Mouse (Mus musculus): ENCODE data around the gene Veph1. TPM values are rescaled to one million over a fixed set of nuclear protein-coding genes. Genes with fewer than 3 reads are reported as not detected.

Veph1 gene
- 5.8 and 6.1 TPM in 2 replicates for polyA plus RNA-seq (2014; fragmentation: Nextera tagmentation; extraction: Ambion mirVana)

DNA sequence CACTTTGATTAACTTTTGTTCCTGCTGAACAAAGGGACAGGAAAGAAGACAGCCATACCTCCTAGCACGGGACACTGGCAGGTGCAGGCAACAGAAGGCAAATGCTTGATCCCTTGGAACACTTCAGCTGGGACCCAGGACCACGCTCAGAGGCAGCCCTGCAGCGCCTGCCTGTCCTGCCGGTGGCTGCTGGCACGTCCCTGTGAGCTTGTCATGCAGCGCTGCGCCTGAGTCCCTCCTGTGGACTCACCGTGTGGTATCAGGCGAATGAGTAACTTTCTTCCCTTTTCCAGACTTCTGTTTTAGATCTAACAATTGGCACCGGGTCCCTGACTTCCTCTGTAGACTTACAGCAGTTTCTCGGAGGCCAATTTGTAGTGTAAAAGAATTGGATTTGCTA is at the start of gene Veph1:
TSS of gene Veph1 (minus strand) at position 293 of the 400 bp plus-strand sequence.
- WGBS = 15% methylated on average over 11 of the region's 11 CpGs
- Histone ChIP-seq H3K4me2 (ENCODE audit: low read depth, low read length) (no peak within 1 kb of the TSS), H3K4me1 (ENCODE audit: control insufficient read depth, insufficient read depth, low read length) (no peaks in the 10 kb centered on the region), H3K36me3 (ENCODE audit: control insufficient read depth, insufficient read depth, low read length) (no peaks in the 10 kb centered on the region), H3K27me3 (ENCODE audit: control insufficient read depth, insufficient read depth, low read length) (no peaks in the 10 kb centered on the region), H3K27ac (ENCODE audit: low read depth, low read length) (no peak within 1 kb of the TSS), H3K4me3 (ENCODE audit: low read depth, low read length) (no peak within 1 kb of the TSS), H3K9me3 (ENCODE audit: control insufficient read depth, low read length) (no peaks in the 10 kb centered on the region), H3K9ac (replicated peaks; ENCODE audit: low read depth, low read length) (no peak within 1 kb of the TSS)
- peak; percentile 65; the same call in 1 of the 2 replicates for ATAC-seq (ENCODE audit: low read depth)

DNA sequence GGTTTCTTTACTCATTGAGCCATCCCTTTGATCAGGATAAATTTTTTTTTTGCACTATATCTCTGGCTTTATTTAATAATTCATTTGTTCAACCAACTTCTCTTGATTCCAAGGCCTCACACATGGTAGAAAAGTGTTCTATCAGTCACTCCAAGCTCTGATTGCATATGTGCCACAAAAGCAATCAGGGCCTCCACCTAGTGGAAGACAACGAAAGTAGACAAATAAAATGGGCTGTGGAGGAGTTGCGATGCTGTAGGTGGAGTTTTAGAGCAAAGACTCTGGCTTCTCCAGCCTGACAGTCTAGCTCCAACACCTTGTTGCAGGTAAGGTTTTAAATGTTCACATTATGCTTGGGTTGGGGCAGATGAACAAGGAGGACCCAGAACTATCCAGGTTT is 44.1 kb upstream of the Veph1 start:
- WGBS = 76% methylated on average over 2 of the region's 2 CpGs
- H3K9ac ChIP-seq (replicated peaks; ENCODE audit: low read depth, low read length) = no peak overlapping the region

DNA sequence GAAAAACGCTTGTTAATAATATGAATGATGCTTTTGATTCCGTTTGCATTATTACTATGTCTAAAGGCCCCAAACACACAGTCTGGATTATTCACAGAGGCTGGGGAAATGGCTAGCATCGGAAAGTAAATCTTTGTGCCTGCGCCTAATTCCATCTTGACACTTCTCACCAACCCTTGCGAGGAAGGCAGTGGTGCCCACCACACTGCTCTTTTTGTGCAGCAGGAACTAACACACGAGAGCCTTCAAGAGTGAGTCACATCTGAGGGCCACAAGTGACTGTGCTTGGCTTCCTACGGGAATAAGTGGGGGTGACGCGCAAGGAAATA is 35.7 kb upstream of the Veph1 start:
- 81% methylated on average over 9 of the region's 9 CpGs for WGBS
- H3K4me3 ChIP-seq (ENCODE audit: low read depth, low read length) = no peak overlapping the region
- ATAC-seq (ENCODE audit: low read depth) = peak; percentile 35

More for the DNA sequence above, 44.1 kb upstream of the Veph1 start:
- Histone ChIP-seq H3K4me3 (ENCODE audit: low read depth, low read length) (no peak overlapping the region), H3K27me3 (ENCODE audit: control insufficient read depth, insufficient read depth, low read length) (no peaks in the 10 kb centered on the region), H3K36me3 (ENCODE audit: control insufficient read depth, insufficient read depth, low read length) (no peaks in the 10 kb centered on the region), H3K4me1 (ENCODE audit: control insufficient read depth, insufficient read depth, low read length) (no peaks in the 10 kb centered on the region), H3K27ac (ENCODE audit: low read depth, low read length) (no peak overlapping the region), H3K4me2 (ENCODE audit: low read depth, low read length) (no peak overlapping the region), H3K9me3 (ENCODE audit: control insufficient read depth, low read length) (no peaks in the 10 kb centered on the region)
- ATAC-seq (ENCODE audit: low read depth) = no peak

DNA sequence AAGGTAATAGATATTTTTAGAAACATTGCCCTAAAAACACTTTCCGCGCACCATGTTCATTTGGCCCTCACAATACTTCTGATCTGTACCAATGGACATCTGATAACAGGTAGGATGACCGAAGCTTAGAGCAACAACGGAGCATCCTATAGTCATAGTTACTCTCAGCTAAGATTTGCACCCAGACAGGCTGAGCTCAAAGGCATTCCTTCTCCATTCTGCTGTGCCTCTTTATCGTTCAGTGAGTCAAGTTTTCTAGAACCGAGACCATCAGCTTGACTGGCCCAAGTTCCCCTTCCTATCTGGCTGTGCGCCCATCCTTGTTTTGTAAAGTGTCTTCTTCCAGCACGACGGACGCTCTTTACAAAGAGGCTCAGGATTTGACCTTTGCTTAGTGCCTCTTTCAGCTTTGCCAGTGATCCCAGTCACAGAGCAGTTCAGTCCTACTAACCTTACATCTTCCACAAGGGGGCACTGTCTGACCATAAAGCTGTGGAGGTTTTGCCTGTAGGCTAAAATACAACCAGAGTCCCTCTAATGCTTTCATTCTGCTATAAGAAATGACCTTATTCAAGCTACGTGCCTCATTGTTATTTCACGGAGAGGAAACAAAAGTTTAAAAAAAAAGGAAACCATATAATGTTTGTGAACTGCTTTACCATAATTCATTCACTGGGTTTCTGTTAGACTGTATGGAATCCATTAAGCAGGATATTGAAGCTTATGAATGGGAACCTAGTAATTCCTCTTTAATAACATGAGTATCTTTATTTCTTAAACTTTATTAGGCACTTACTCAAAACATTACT is 35.2 kb upstream of the Veph1 start:
- Histone ChIP-seq H3K4me3 (ENCODE audit: low read depth, low read length) (no peak overlapping the region), H3K36me3 (ENCODE audit: control insufficient read depth, insufficient read depth, low read length) (no peaks in the 10 kb centered on the region), H3K27ac (ENCODE audit: low read depth, low read length) (no peak overlapping the region), H3K9me3 (ENCODE audit: control insufficient read depth, low read length) (no peaks in the 10 kb centered on the region), H3K4me2 (ENCODE audit: low read depth, low read length) (no peak overlapping the region), H3K4me1 (ENCODE audit: control insufficient read depth, insufficient read depth, low read length) (no peaks in the 10 kb centered on the region), H3K27me3 (ENCODE audit: control insufficient read depth, insufficient read depth, low read length) (no peaks in the 10 kb centered on the region), H3K9ac (replicated peaks; ENCODE audit: low read depth, low read length) (no peak overlapping the region)
- ATAC-seq (ENCODE audit: low read depth) = peak; percentile 92
- WGBS = 50% methylated on average over 12 of the region's 12 CpGs

More for the DNA sequence above, 35.7 kb upstream of the Veph1 start:
- Histone ChIP-seq H3K4me2 (ENCODE audit: low read depth, low read length) (no peak overlapping the region), H3K9me3 (ENCODE audit: control insufficient read depth, low read length) (no peaks in the 10 kb centered on the region), H3K27ac (ENCODE audit: low read depth, low read length) (no peak overlapping the region), H3K4me1 (ENCODE audit: control insufficient read depth, insufficient read depth, low read length) (no peaks in the 10 kb centered on the region), H3K36me3 (ENCODE audit: control insufficient read depth, insufficient read depth, low read length) (no peaks in the 10 kb centered on the region), H3K27me3 (ENCODE audit: control insufficient read depth, insufficient read depth, low read length) (no peaks in the 10 kb centered on the region), H3K9ac (replicated peaks; ENCODE audit: low read depth, low read length) (no peak overlapping the region)

DNA sequence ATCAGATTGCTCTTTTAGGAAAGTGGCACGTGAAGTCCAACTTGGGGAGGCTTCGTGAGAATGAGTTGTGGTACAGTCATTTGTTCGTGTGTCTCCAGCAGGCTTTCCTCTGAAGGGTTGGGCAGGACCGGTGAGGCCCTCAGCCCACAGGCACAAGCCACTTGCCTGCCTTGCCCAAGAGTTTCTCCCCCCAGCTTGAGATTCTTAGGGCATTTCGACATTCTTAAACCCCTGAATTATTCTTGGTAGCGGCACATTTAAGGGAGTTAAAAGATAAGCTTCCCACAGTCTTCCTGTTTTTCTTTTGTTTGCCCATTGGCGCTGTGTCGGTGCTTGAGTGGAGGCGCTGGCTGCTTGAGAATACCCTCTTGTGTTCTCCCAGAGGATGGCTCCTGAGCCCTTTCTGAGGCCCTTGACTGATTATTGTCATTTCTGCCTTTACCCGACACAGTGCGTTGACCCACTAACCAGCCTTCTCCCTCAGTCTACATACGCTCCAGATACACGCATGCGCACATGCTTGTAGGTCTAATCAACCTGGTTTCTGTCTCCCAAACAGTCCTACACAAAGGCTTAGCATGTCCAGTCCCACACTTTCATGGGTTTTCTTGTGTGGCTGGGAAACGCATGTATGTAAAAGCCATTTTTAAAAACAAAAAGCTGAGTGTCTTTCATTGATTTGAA is 34.4 kb upstream of the Veph1 start:
- WGBS = 83% methylated on average over 15 of the region's 15 CpGs
- Histone ChIP-seq H3K4me1 (ENCODE audit: control insufficient read depth, insufficient read depth, low read length) (no peaks in the 10 kb centered on the region), H3K4me2 (ENCODE audit: low read depth, low read length) (no peak overlapping the region)

DNA sequence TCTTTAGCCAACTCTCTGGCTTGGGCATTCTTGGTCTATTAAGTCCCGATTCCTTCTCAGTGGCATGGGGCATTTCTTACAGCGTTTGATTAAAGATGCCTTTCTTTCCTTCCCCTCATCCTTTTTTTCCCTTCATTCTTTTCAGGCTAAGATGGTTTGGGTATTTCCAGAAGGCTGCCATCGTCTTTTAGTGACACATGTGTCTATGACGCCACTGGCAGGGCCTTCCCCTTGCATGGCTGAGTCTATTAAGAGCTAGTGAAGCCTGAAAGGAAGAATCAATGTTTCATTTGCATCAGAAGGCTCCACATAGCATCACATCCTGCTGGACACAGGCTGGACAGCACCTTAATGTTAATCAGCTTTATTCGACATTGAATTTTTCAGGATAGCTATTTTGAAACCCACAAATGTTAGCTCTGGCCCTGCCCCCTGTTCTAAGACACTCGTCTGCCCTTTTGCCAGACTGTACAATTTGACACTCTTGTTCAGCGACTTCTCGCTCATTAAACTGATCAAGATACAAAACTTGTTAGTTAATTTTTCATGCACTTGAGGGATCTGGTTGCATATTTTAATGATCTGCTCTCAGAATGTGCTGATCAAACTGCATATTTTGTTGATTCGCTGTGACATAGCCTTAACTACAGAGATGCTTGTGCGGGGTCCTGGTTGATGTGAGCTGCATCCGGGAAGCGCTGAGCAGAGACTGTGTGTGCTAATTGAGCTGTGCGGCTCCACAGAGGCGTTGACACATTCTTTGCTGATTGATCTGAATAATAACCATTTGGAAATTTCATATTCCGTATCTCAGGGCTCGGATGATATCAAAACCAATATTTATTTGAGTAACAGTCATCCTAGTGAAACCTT is 29.6 kb upstream of the Veph1 start:
- no peaks in the 10 kb centered on the region for H3K4me1 ChIP-seq (ENCODE audit: control insufficient read depth, insufficient read depth, low read length)
- H3K9ac ChIP-seq (replicated peaks; ENCODE audit: low read depth, low read length) = no peak overlapping the region
- peak overlapping the region; percentile 34 for H3K27ac ChIP-seq (ENCODE audit: low read depth, low read length)
- H3K9me3 ChIP-seq (ENCODE audit: control insufficient read depth, low read length) = no peaks in the 10 kb centered on the region
- WGBS = 35% methylated on average over 16 of the region's 16 CpGs
- H3K36me3 ChIP-seq (ENCODE audit: control insufficient read depth, insufficient read depth, low read length) = no peaks in the 10 kb centered on the region
- peak; percentile 87 for ATAC-seq (ENCODE audit: low read depth)
- no peaks in the 10 kb centered on the region for H3K27me3 ChIP-seq (ENCODE audit: control insufficient read depth, insufficient read depth, low read length)
- H3K4me3 ChIP-seq (ENCODE audit: low read depth, low read length) = no peak overlapping the region
- H3K4me2 ChIP-seq (ENCODE audit: low read depth, low read length) = no peak overlapping the region

More for the DNA sequence above, 34.4 kb upstream of the Veph1 start:
- H3K36me3 ChIP-seq (ENCODE audit: control insufficient read depth, insufficient read depth, low read length) = no peaks in the 10 kb centered on the region
- no peak overlapping the region for H3K27ac ChIP-seq (ENCODE audit: low read depth, low read length)
- H3K9me3 ChIP-seq (ENCODE audit: control insufficient read depth, low read length) = no peaks in the 10 kb centered on the region
- no peaks in the 10 kb centered on the region for H3K27me3 ChIP-seq (ENCODE audit: control insufficient read depth, insufficient read depth, low read length)
- H3K9ac ChIP-seq (replicated peaks; ENCODE audit: low read depth, low read length) = no peak overlapping the region
- no peak overlapping the region for H3K4me3 ChIP-seq (ENCODE audit: low read depth, low read length)
- no peak for ATAC-seq (ENCODE audit: low read depth)

DNA sequence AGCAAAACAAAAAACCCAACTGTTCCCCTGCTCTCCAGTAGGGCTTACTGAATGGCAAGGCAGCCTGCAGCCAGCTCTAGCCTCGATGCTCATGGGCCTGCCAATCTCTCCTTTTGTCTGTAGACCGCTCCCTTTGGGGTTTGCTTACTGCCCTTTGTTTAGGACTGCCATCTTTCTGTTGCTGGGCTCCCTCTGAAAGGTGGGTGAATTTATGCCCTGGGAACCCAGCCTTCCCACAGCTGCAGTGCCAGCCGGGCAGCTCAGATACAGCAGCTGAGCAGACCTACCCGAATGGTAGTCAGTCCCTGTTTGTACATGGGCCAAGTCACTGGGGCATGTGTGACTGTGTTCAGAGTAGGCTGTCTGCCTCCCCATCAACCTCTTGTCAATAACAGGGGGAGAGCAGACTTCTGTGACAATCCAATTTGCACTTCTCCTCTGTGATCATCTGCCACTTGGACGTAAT is 28.9 kb upstream of the Veph1 start:
- H3K9me3 ChIP-seq (ENCODE audit: control insufficient read depth, low read length) = no peaks in the 10 kb centered on the region
- H3K36me3 ChIP-seq (ENCODE audit: control insufficient read depth, insufficient read depth, low read length) = no peaks in the 10 kb centered on the region
- H3K4me3 ChIP-seq (ENCODE audit: low read depth, low read length) = no peak overlapping the region
- no peaks in the 10 kb centered on the region for H3K4me1 ChIP-seq (ENCODE audit: control insufficient read depth, insufficient read depth, low read length)
- H3K9ac ChIP-seq (replicated peaks; ENCODE audit: low read depth, low read length) = no peak overlapping the region
- peak; percentile 97 for ATAC-seq (ENCODE audit: low read depth)
- H3K27ac ChIP-seq (ENCODE audit: low read depth, low read length) = peak overlapping the region; percentile 34
- no peaks in the 10 kb centered on the region for H3K27me3 ChIP-seq (ENCODE audit: control insufficient read depth, insufficient read depth, low read length)
- 20% methylated on average over 5 of the region's 5 CpGs for WGBS
- H3K4me2 ChIP-seq (ENCODE audit: low read depth, low read length) = no peak overlapping the region

DNA sequence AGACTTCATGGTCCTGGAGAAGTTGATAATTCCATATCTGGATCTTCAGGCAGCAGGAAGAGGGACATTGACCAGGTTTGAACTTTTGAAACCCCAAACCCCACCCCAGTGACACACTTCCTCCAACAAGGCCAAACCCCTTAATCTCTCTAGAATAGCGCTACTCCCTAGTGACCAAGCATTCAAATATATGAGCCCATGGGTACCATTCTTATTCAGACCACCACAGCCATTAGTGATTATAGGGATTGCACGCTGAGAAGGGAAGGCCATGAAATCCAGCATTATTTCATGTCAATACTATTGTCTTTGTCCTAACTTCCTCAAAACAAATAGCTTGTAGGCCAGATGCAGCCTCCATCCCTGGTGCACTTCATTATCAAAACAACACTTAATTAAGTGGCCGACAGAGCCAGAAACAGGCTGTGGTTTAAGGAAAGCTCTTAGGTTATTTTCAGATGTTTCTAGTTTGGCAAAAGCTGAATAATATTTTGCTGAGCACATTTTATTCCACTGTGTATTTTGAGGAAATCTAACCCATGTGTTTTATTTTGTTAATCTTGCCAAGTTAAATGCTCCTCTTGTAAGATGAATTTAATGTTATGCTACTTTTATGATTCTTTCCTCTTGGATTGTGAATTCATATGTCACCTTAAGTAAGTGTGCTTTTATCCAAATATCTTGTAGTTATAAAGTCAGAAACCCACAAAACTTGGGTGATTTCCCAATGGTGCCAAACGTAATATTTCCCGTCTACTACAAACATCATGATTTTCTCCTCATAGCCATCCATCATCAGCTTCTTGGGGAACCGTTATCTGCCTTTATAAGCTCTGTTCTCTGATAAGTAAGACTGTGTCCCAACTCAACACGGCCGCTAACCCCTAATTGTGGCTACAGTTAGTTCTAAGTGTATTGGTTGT is 18.4 kb upstream of the Veph1 start:
- Histone ChIP-seq H3K4me1 (ENCODE audit: control insufficient read depth, insufficient read depth, low read length) (no peaks in the 10 kb centered on the region), H3K9ac (replicated peaks; ENCODE audit: low read depth, low read length) (no peak overlapping the region), H3K36me3 (ENCODE audit: control insufficient read depth, insufficient read depth, low read length) (no peaks in the 10 kb centered on the region), H3K9me3 (ENCODE audit: control insufficient read depth, low read length) (no peaks in the 10 kb centered on the region), H3K4me2 (ENCODE audit: low read depth, low read length) (no peak overlapping the region), H3K27ac (ENCODE audit: low read depth, low read length) (no peak overlapping the region), H3K4me3 (ENCODE audit: low read depth, low read length) (no peak overlapping the region), H3K27me3 (ENCODE audit: control insufficient read depth, insufficient read depth, low read length) (no peaks in the 10 kb centered on the region)
- WGBS = 57% methylated on average over 8 of the region's 8 CpGs
- peak; percentile 31; the same call in 1 of the 2 replicates for ATAC-seq (ENCODE audit: low read depth)

All from neural tube, embryonic 14.5 days (tissue).